Mouse (Mus musculus) G1E (cell line): ENCODE measurements at regions not wholly inside any gene's neighbourhood (a gene's known extent, or its start where the extent isn't known, plus 50 kb on each side); places are given as distances from the start of the nearest gene placed in this dataset.

Experiments used
- CTCF ChIP-seq: IDR thresholded peaks from 2 replicates; pipeline ENCODE4 v1.5.1; 2012; ENCODE audit warnings: low read depth, low read length, inconsistent platforms, mixed read lengths
- GATA1 ChIP-seq: IDR thresholded peaks from 2 replicates; pipeline ENCODE4 v1.6.1; 2012; ENCODE audit warnings: borderline replicate concordance, low read length, inconsistent platforms, mixed read lengths

DNA sequence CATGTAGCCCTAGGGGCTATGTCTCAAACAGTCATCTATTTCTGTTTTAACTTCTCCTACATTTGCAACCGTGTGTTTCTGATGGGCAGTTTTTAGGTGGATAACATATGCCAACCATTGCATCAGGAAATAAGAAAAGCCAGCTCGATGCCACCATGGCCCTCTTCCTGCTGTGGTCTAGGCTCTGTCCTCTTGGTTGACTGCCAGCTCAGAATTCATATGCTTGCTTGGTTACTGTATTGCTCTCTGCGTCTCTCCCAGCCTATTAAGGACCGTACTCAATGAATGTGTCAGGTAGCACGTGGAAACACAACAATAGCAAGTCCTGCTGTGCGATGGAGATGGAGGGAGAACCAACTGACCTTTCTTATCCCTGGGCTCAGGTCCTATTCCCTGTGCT lies 174.4 kb upstream of the 9630041A04Rik start:
- TF ChIP-seq GATA1: no peak
- TF ChIP-seq CTCF: no peak
